19 mouse cellular contexts compared by ENCODE assay signal in the genomic region with DNA sequence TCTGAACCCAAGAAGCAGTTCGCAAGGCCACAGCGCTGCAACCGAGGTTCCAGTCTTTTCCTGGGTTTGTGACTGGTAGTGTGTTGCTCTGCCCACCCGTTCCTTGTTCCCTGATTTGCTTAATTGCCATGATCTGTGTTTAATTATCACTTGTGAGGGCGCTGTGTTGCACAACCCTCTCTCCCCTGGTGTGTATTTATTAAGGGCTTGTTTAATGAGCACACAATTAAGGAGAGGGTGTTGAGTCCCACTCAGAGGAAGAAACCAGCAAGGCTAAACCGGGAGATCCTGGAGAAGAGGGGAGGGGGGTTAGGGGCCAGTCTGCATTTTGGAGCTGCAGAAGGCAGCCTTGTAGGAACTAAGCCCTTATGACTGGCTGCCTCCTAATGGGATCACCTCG. TPM values are rescaled to one million over a fixed set of nuclear protein-coding genes. Genes with fewer than 3 reads are reported as not detected.
DNase-seq lines count a peak whose midpoint lies in the region; ATAC-seq and TF ChIP-seq lines count a peak whose summit lies in the region.
"Had no signal": no experiment of that assay in that cellular context is flagged by ENCODE, and none has a peak within 500 bp of the region (broad histone marks: within the 10 kb centered on the region; RNA-seq: fewer than 3 reads in every experiment).

No protein-coding gene starts in this region.

- no peak for ATAC-seq in forebrain, embryonic 14.5 days
- ATAC-seq in forebrain, embryonic 15.5 days (replicated peaks): no peak
- no peak for ATAC-seq in kidney, postnatal 0 days (replicated peaks; ENCODE audit: low FRiP score, low read depth)
- no peak for ATAC-seq in kidney, embryonic 16.5 days (ENCODE audit: low FRiP score, low TSS enrichment)
- ATAC-seq: activated CD4-positive, CD25-positive, alpha-beta regulatory T cell, adult 4 months; intestine, embryonic 16.5 days; Patski had no signal

- no peaks in the 10 kb centered on the region for H3K9me3 ChIP-seq in forebrain, embryonic 14.5 days (replicated peaks; ENCODE audit: control insufficient read depth, low read length)
- no peaks in the 10 kb centered on the region for H3K9me3 ChIP-seq in forebrain, embryonic 15.5 days
- no peaks in the 10 kb centered on the region for H3K9me3 ChIP-seq in kidney, postnatal 0 days (replicated peaks; ENCODE audit: low read length)
- no peaks in the 10 kb centered on the region for H3K9me3 ChIP-seq in kidney, embryonic 16.5 days (ENCODE audit: low read length)
- H3K9me3 ChIP-seq: embryonic facial prominence, embryonic 13.5 days; heart, embryonic 12.5 days; hindbrain, embryonic 15.5 days had no signal

- TF ChIP-seq CTCF in kidney, postnatal 0 days (IDR thresholded peaks at IDR 0.05; ENCODE audit: low read depth): no peak
- TF ChIP-seq CTCF in cortical plate, adult 2 months (IDR thresholded peaks at IDR 0.05; ENCODE audit: extremely low read depth, insufficient read depth, low read length): no peak

- no peaks in the 10 kb centered on the region for H3K36me3 ChIP-seq in forebrain, embryonic 14.5 days (ENCODE audit: control insufficient read depth, insufficient read depth, low read length)
- no peaks in the 10 kb centered on the region for H3K36me3 ChIP-seq in forebrain, embryonic 15.5 days
- H3K36me3 ChIP-seq in kidney, postnatal 0 days (ENCODE audit: insufficient read depth, low read length): no peaks in the 10 kb centered on the region
- no peaks in the 10 kb centered on the region for H3K36me3 ChIP-seq in kidney, embryonic 16.5 days (ENCODE audit: insufficient read depth, low read length)
- H3K36me3 ChIP-seq: embryonic facial prominence, embryonic 13.5 days; heart, embryonic 12.5 days; hindbrain, embryonic 15.5 days had no signal

- no peak overlapping the region for H3K9ac ChIP-seq in forebrain, embryonic 14.5 days (ENCODE audit: low read length)
- no peak overlapping the region for H3K9ac ChIP-seq in forebrain, embryonic 15.5 days (replicated peaks)
- H3K9ac ChIP-seq in kidney, postnatal 0 days (ENCODE audit: low read depth, low read length): no peak overlapping the region
- H3K9ac ChIP-seq in kidney, embryonic 16.5 days (replicated peaks; ENCODE audit: low read length): no peak overlapping the region
- H3K9ac ChIP-seq: embryonic facial prominence, embryonic 13.5 days; heart, embryonic 12.5 days; hindbrain, embryonic 15.5 days had no signal

- peak; percentile 52 for DNase-seq in forebrain, embryonic 14.5 days (ENCODE audit: low spot score)
- no peak for DNase-seq in kidney, postnatal 0 days (ENCODE audit: low spot score)
- peak; percentile 41 for DNase-seq in brain, adult 2 months (ENCODE audit: low read depth, low spot score)
- DNase-seq in spleen, postnatal 14 days (ENCODE audit: low spot score in 2 of 2): no peak
- DNase-seq: adrenal gland, postnatal 14 days; cerebellum, adult 2 months; cerebellum, postnatal 14 days; gastrocnemius, postnatal 14 days; heart, postnatal 36 days had no signal

- H3K27ac ChIP-seq in forebrain, embryonic 14.5 days (ENCODE audit: low read depth, low read length): no peak overlapping the region
- no peak overlapping the region for H3K27ac ChIP-seq in forebrain, embryonic 15.5 days (replicated peaks)
- H3K27ac ChIP-seq in kidney, postnatal 0 days: 0 out of 2 replicates have a peak overlapping the region, but pooled peaks have one; percentile 11
- H3K27ac ChIP-seq in kidney, embryonic 16.5 days (ENCODE audit: low read length): no peak overlapping the region
- no peak overlapping the region for H3K27ac ChIP-seq in cortical plate, adult 2 months (ENCODE audit: insufficient read depth, low read length)
- H3K27ac ChIP-seq: embryonic facial prominence, embryonic 13.5 days; hindbrain, embryonic 15.5 days had no signal

- H3K27me3 ChIP-seq in forebrain, embryonic 14.5 days (replicated peaks; ENCODE audit: control insufficient read depth, insufficient read depth, low read length): peaks cover 62% of the 10 kb centered on the region
- peaks cover 84% of the 10 kb centered on the region for H3K27me3 ChIP-seq in forebrain, embryonic 15.5 days
- peaks cover 44% of the 10 kb centered on the region for H3K27me3 ChIP-seq in kidney, postnatal 0 days (ENCODE audit: insufficient read depth, low read length)
- H3K27me3 ChIP-seq in kidney, embryonic 16.5 days (ENCODE audit: insufficient read depth, low read length): peaks cover 87% of the 10 kb centered on the region

- no peak overlapping the region for H3K4me3 ChIP-seq in forebrain, embryonic 14.5 days (ENCODE audit: low read depth, low read length)
- no peak overlapping the region for H3K4me3 ChIP-seq in forebrain, embryonic 15.5 days
- H3K4me3 ChIP-seq in kidney, postnatal 0 days (replicated peaks; ENCODE audit: low read depth, low read length): no peak overlapping the region
- H3K4me3 ChIP-seq in kidney, embryonic 16.5 days (ENCODE audit: low read length): no peak overlapping the region
- H3K4me3 ChIP-seq in cortical plate, adult 2 months (ENCODE audit: insufficient read depth, low read length): peak overlapping the region; percentile 41
- H3K4me3 ChIP-seq: embryonic facial prominence, embryonic 13.5 days; heart, embryonic 12.5 days; hindbrain, embryonic 15.5 days had no signal

- TF ChIP-seq POLR2A in cortical plate, adult 2 months (IDR thresholded peaks at IDR 0.05; ENCODE audit: extremely low read depth, insufficient read depth, low read length): no peak

- peaks cover 3% of the 10 kb centered on the region; the same call in 1 of the 2 replicates for H3K4me1 ChIP-seq in forebrain, embryonic 14.5 days (ENCODE audit: control insufficient read depth, insufficient read depth, low read length)
- H3K4me1 ChIP-seq in forebrain, embryonic 15.5 days: peaks cover 27% of the 10 kb centered on the region
- H3K4me1 ChIP-seq in kidney, postnatal 0 days (replicated peaks; ENCODE audit: insufficient read depth, low read length): peaks cover 10% of the 10 kb centered on the region; the same call in 1 of the 2 replicates
- H3K4me1 ChIP-seq in kidney, embryonic 16.5 days (ENCODE audit: insufficient read depth, low read length): peaks cover 26% of the 10 kb centered on the region
- H3K4me1 ChIP-seq in cortical plate, adult 2 months (ENCODE audit: control insufficient read depth, insufficient read depth, low read length): no peaks in the 10 kb centered on the region

- H3K4me2 ChIP-seq in forebrain, embryonic 14.5 days (ENCODE audit: low read length): no peak overlapping the region
- H3K4me2 ChIP-seq in forebrain, embryonic 15.5 days (replicated peaks): no peak overlapping the region
- H3K4me2 ChIP-seq in kidney, postnatal 0 days (ENCODE audit: low read length): no peak overlapping the region
- H3K4me2 ChIP-seq in kidney, embryonic 16.5 days (replicated peaks; ENCODE audit: low read depth, low read length): no peak overlapping the region
- H3K4me2 ChIP-seq: embryonic facial prominence, embryonic 13.5 days; heart, embryonic 12.5 days; hindbrain, embryonic 15.5 days had no signal

- 9% methylated on average over 7 of the region's 7 CpGs for WGBS in forebrain, embryonic 14.5 days
- WGBS in forebrain, embryonic 15.5 days: 16% methylated on average over 7 of the region's 7 CpGs
- 59% methylated on average over 7 of the region's 7 CpGs for WGBS in kidney, postnatal 0 days
- WGBS in kidney, embryonic 16.5 days: 58% methylated on average over 7 of the region's 7 CpGs

RNA-seq across cellular contexts. Expression of a gene that starts 2.8 kb away (rescaled TPM):
- 0.11 and 0.12 TPM in 2 replicates for polyA plus RNA-seq in forebrain, embryonic 14.5 days (2014; fragmentation: Nextera tagmentation; extraction: Ambion mirVana)
- polyA plus RNA-seq in forebrain, embryonic 15.5 days (2015; fragmentation: Nextera tagmentation; extraction: Ambion mirVana): 0.10 and 0.34 TPM in 2 replicates
- 4.3 and 4.6 TPM in 2 replicates for polyA plus RNA-seq in kidney, postnatal 0 days (2015; fragmentation: Nextera tagmentation; extraction: Ambion mirVana)
- 0.91 and 1.0 TPM in 2 replicates for polyA plus RNA-seq in kidney, embryonic 16.5 days (2015; fragmentation: Nextera tagmentation; extraction: Ambion mirVana)
- polyA plus RNA-seq in cortical plate, adult 2 months (2012; rRNA removed): 31.9 and 87.5 TPM in 2 replicates
- polyA plus RNA-seq: activated CD4-positive, CD25-positive, alpha-beta regulatory T cell, adult 4 months; Patski had no signal

RNA-seq across cellular contexts. Expression of a gene that starts 23.4 kb away (rescaled TPM):
- polyA plus RNA-seq in forebrain, embryonic 14.5 days (2014; fragmentation: Nextera tagmentation; extraction: Ambion mirVana): 3.0 and 4.1 TPM in 2 replicates
- polyA plus RNA-seq in forebrain, embryonic 15.5 days (2015; fragmentation: Nextera tagmentation; extraction: Ambion mirVana): 5.3 and 5.7 TPM in 2 replicates
- 2.4 and 2.8 TPM in 2 replicates for polyA plus RNA-seq in kidney, postnatal 0 days (2015; fragmentation: Nextera tagmentation; extraction: Ambion mirVana)
- polyA plus RNA-seq in kidney, embryonic 16.5 days (2015; fragmentation: Nextera tagmentation; extraction: Ambion mirVana): 4.7 and 5.0 TPM in 2 replicates
- polyA plus RNA-seq in cortical plate, adult 2 months (2012; rRNA removed): 123 TPM in 2 replicates
- polyA plus RNA-seq: Patski had no signal

RNA-seq across cellular contexts. Expression of a gene that starts 40.9 kb away (rescaled TPM):
- polyA plus RNA-seq in forebrain, embryonic 14.5 days (2014; fragmentation: Nextera tagmentation; extraction: Ambion mirVana): not detected in 2 replicates
- polyA plus RNA-seq in forebrain, embryonic 15.5 days (2015; fragmentation: Nextera tagmentation; extraction: Ambion mirVana): 0.10 TPM in 1 of 2 replicates, not detected in the other
- 0.08 TPM in 1 of 2 replicates, not detected in the other for polyA plus RNA-seq in kidney, postnatal 0 days (2015; fragmentation: Nextera tagmentation; extraction: Ambion mirVana)
- 0.15 TPM in 1 of 2 replicates, not detected in the other for polyA plus RNA-seq in kidney, embryonic 16.5 days (2015; fragmentation: Nextera tagmentation; extraction: Ambion mirVana)
- 1.5 and 1.8 TPM in 2 replicates for polyA plus RNA-seq in cortical plate, adult 2 months (2012; rRNA removed)
- polyA plus RNA-seq: heart, embryonic 12.5 days; hindbrain, embryonic 11.5 days; hindbrain, embryonic 15.5 days; Patski had no signal

Comparison
In these comparisons a context has a peak if more than half of its experiments do, and no peak if none do; other contexts are left out.
1. DNase-seq: peak in forebrain, embryonic 14.5 days (single experiment) and brain, adult 2 months (single experiment); none in kidney, postnatal 0 days (single experiment) and spleen, postnatal 14 days (0 of 2).
2. RNA of a gene that starts 23.4 kb away (polyA plus RNA-seq): 123 TPM in cortical plate, adult 2 months; 5.3 to 5.7 TPM in forebrain, embryonic 15.5 days, 4.7 to 5.0 TPM in kidney, embryonic 16.5 days, 3.0 to 4.1 TPM in forebrain, embryonic 14.5 days and 2.4 to 2.8 TPM in kidney, postnatal 0 days; every median in the first group is over 10 times any median in the second.